Mouse (Mus musculus) cerebellum, postnatal 25 days (tissue): ENCODE measurements around the gene Tns1.

Source experiments
- DNase-seq, 2 experiments: peaks; one replicate each; pipeline ENCODE4 v3.0.0; 2021; ENCODE audit warnings: mixed read lengths in 2 of 2

Tns1 gene

GRCm38 (mm10) chr1:74091138-74091537 is 33.1 kb downstream of the Tns1 start:
- no peak for DNase-seq

GRCm38 (mm10) chr1:74090329-74090728 is 33.9 kb downstream of the Tns1 start:
- DNase-seq: no peak

- no peak for DNase-seq
Observed at GRCm38 (mm10) chr1:74088569-74088968, 35.7 kb downstream of the Tns1 start.

GRCm38 (mm10) chr1:74085566-74085965 is 38.7 kb downstream of the Tns1 start:
- DNase-seq: no peak

- DNase-seq: no peak
Observed at GRCm38 (mm10) chr1:74084752-74085151, 39.5 kb downstream of the Tns1 start.

GRCm38 (mm10) chr1:74084065-74084705 is 40.1 kb downstream of the Tns1 start:
- no peak for DNase-seq

- DNase-seq: peak in 1 of 2 experiments; percentile 39
Observed at GRCm38 (mm10) chr1:74082841-74083463, 41.3 kb downstream of the Tns1 start.

- DNase-seq: no peak
Observed at GRCm38 (mm10) chr1:74081573-74081989, 42.7 kb downstream of the Tns1 start.

- DNase-seq: peak in 1 of 2 experiments; percentile 58
Observed at GRCm38 (mm10) chr1:74077353-74077752, 46.9 kb downstream of the Tns1 start.

- no peak for DNase-seq
Observed at GRCm38 (mm10) chr1:74076230-74076629, 48.0 kb downstream of the Tns1 start.

- DNase-seq: peak in 1 of 2 experiments; percentile 55
Observed at GRCm38 (mm10) chr1:74074693-74075485, 49.4 kb downstream of the Tns1 start.

GRCm38 (mm10) chr1:74073791-74074190 is 50.5 kb downstream of the Tns1 start:
- no peak for DNase-seq

- no peak for DNase-seq
Observed at GRCm38 (mm10) chr1:74070745-74071144, 53.5 kb downstream of the Tns1 start.

- no peak for DNase-seq
Observed at GRCm38 (mm10) chr1:74070001-74070551, 54.2 kb downstream of the Tns1 start.

GRCm38 (mm10) chr1:74069085-74069835 is 55.0 kb downstream of the Tns1 start:
- DNase-seq: peak; percentile 30 to 62

GRCm38 (mm10) chr1:74068366-74069084 is 55.7 kb downstream of the Tns1 start:
- DNase-seq: no peak

- no peak for DNase-seq
Observed at GRCm38 (mm10) chr1:74067866-74068265, 56.4 kb downstream of the Tns1 start.

GRCm38 (mm10) chr1:74066576-74066975 is 57.7 kb downstream of the Tns1 start:
- DNase-seq: no peak

- no peak for DNase-seq
Observed at GRCm38 (mm10) chr1:74066061-74066460, 58.2 kb downstream of the Tns1 start.

GRCm38 (mm10) chr1:74060046-74060445 is 64.2 kb downstream of the Tns1 start:
- DNase-seq: no peak

- DNase-seq: no peak
Observed at GRCm38 (mm10) chr1:74059552-74059951, 64.7 kb downstream of the Tns1 start.

GRCm38 (mm10) chr1:74058771-74059170 is 65.5 kb downstream of the Tns1 start:
- DNase-seq: no peak
